Mouse (Mus musculus) brain, embryonic 14.5 days (tissue): ENCODE measurements around the gene Hist1h3e.

ENCODE experiments used
- CTCF ChIP-seq: fragments of 200-500 bp; IDR thresholded peaks from 2 replicates; pipeline ENCODE4 v1.5.1; 2012; ENCODE audit warnings: inconsistent platforms, mild to moderate bottlenecking, moderate library complexity, borderline replicate concordance; ENCODE audit not compliant: insufficient read depth, insufficient read length; ENCODE audit errors: extremely low read depth
- POLR2A ChIP-seq: fragments of 200-500 bp; IDR thresholded peaks from 2 replicates; pipeline ENCODE4 v1.6.1; 2012; ENCODE audit warnings: mild to moderate bottlenecking, inconsistent platforms, borderline replicate concordance; ENCODE audit not compliant: poor library complexity, insufficient read depth, insufficient read length, severe bottlenecking; ENCODE audit errors: extremely low read depth

- TF ChIP-seq POLR2A (peak; percentile 7; the same call in 1 of the 2 replicates), CTCF (no peak)
Observed at GRCm38 (mm10) chr13:23555839-23556416, 6.2 kb downstream of the Hist1h3e start.
